Mouse (Mus musculus): ENCODE measurements around the gene Cuzd1.

DNA sequence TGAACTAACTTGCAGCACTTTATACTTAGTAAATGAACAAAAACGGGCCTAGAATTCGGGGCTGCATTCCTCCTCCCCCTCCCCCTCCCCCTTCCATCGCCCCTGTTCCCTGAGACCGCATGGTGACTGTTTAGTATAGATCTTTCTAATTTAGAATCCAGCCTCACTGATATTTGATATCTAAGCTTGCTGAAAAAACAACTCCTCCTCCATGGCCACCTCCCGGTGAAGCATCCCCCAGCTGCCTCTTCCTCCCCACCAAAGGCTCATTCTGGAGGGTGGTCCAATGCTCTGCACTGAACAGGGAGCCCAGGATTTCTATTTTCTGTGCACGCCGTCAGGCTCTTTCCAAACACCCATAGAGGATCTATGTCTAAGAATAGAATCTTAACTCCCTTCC, 3.8 kb downstream of the Cuzd1 start:
- TF ChIP-seq CTCF (IDR thresholded peaks at IDR 0.05; ENCODE audit: borderline replicate concordance, insufficient read depth, low read depth, low read length) (no peak), POLR2A (IDR thresholded peaks at IDR 0.05; ENCODE audit: borderline replicate concordance, insufficient read depth, low read length) (no peak)
